Mouse (Mus musculus) embryonic facial prominence, embryonic 11.5 days (tissue): Measurements from ENCODE around the gene Dmpk. TPM values are rescaled to one million over a fixed set of nuclear protein-coding genes. Genes with fewer than 3 reads are reported as not detected.
A peak's percentile ranks its signal among the peaks of the same experiment; 100 is the strongest.

Experiments used
- ATAC-seq: fragments of 200-750 bp; cut with Nextera tagmentation; replicated peaks from 2 replicates; pipeline ENCODE4 v1.8.0; 2017; ENCODE audit warnings: low read depth; ENCODE audit not compliant: insufficient number of reproducible peaks, low FRiP score, low TSS enrichment
- DNase-seq: peaks from one replicate; pipeline ENCODE4 v3.0.0-alpha.2; 2015; ENCODE audit warnings: low spot score
- H3K27ac ChIP-seq: fragments of 300-500 bp; sonication (generic); replicated peaks from 2 replicates; pipeline ENCODE4 v1.5.1; 2014; ENCODE audit warnings: mild to moderate bottlenecking, low read depth, low read length, control low read depth
- H3K27me3 ChIP-seq: fragments of 300-500 bp; sonication (generic); 2 replicates; pipeline ENCODE4 v1.6.1; 2014; ENCODE audit warnings: mild to moderate bottlenecking, low read length, moderate library complexity, mixed read lengths; ENCODE audit not compliant: control insufficient read depth, insufficient read depth
- H3K36me3 ChIP-seq: fragments of 300-500 bp; sonication (generic); replicated peaks from 2 replicates; pipeline ENCODE4 v1.6.1; 2014; ENCODE audit warnings: low read depth, mild to moderate bottlenecking, low read length, moderate library complexity, mixed read lengths; ENCODE audit not compliant: control insufficient read depth, insufficient read depth
- H3K4me1 ChIP-seq: fragments of 300-500 bp; sonication (generic); 2 replicates; pipeline ENCODE4 v1.6.1; 2014; ENCODE audit warnings: low read length, mixed read lengths; ENCODE audit not compliant: control insufficient read depth, insufficient read depth
- H3K4me2 ChIP-seq: fragments of 300-500 bp; sonication (generic); 2 replicates; pipeline ENCODE4 v1.6.1; 2014; ENCODE audit warnings: low read depth, mild to moderate bottlenecking, control low read depth, low read length, moderate library complexity
- H3K4me3 ChIP-seq: fragments of 300-500 bp; sonication (generic); 2 replicates; pipeline ENCODE4 v1.5.1; 2014; ENCODE audit warnings: low read depth, low read length, control low read depth
- H3K9ac ChIP-seq: fragments of 300-500 bp; sonication (generic); replicated peaks from 2 replicates; pipeline ENCODE4 v1.6.1; 2014; ENCODE audit warnings: mild to moderate bottlenecking, control low read depth, low read length
- H3K9me3 ChIP-seq: fragments of 300-500 bp; sonication (generic); replicated peaks from 2 replicates; pipeline ENCODE4 v1.6.1; 2016; ENCODE audit warnings: mild to moderate bottlenecking, low read length, inconsistent platforms, mixed read lengths; ENCODE audit not compliant: control insufficient read depth
- WGBS: fragments of 180-500 bp; shearing (Covaris S2); extraction: QIAGEN DNeasy Blood & Tissue Kit; methylation state at CpG from one replicate; pipeline ENCODE4 v1.1.7; 2014; 5-methylcytosine and 5-hydroxymethylcytosine counted together
- microRNA-seq: library from miRNA; unstranded; fragments of <30 nt; microRNA quantifications from one replicate; pipeline ENCODE4, GENCODE M21; 2016; ENCODE audit warnings: borderline number of aligned reads
- polyA plus RNA-seq: library from polyadenylated mRNA; unstranded; fragments of >200 nt; fragmentation: Nextera tagmentation; extraction: Ambion mirVana; gene quantifications from 2 replicates; pipeline ENCODE4 v1.2.1, GENCODE M21; 2014

Dmpk gene
- polyA plus RNA-seq, 1 experiment from 2014 or later: 6.5 TPM

- WGBS: 92% methylated on average over 38 of the region's 38 CpGs
- no peaks in the 10 kb centered on the region for H3K9me3 ChIP-seq
- no peaks in the 10 kb centered on the region for H3K4me1 ChIP-seq
- DNase-seq: no peak
- no peak overlapping the region for H3K4me3 ChIP-seq
- ATAC-seq: 0 out of 2 replicates have a peak, but pooled peaks have one; percentile 10
- no peaks in the 10 kb centered on the region for H3K27me3 ChIP-seq
- no peak overlapping the region for H3K27ac ChIP-seq
- no peak overlapping the region for H3K4me2 ChIP-seq
- H3K36me3 ChIP-seq: peaks cover 7% of the 10 kb centered on the region
- no peak overlapping the region for H3K9ac ChIP-seq
Measured at GRCm38 (mm10) chr7:19136673-19137334, 53.2 kb downstream of the Dmpk start.

- Histone ChIP-seq H3K4me1 (no peaks in the 10 kb centered on the region), H3K9me3 (no peaks in the 10 kb centered on the region), H3K27ac (no peak overlapping the region), H3K27me3 (no peaks in the 10 kb centered on the region), H3K36me3 (peaks cover 7% of the 10 kb centered on the region), H3K4me2 (no peak overlapping the region), H3K9ac (no peak overlapping the region), H3K4me3 (no peak overlapping the region)
- WGBS: 49% methylated on average over 5 of the region's 5 CpGs
- ATAC-seq: no peak
- peak; percentile 71 for DNase-seq
Measured at GRCm38 (mm10) chr7:19137380-19137779, 53.7 kb downstream of the Dmpk start.

Small RNAs within 50 kb of the gene (microRNA-seq; reads per million reads assigned to microRNA genes)
- not detected for gene Mir3100

Other genes starting within 250 kb of the Dmpk start
- 0.20 and 0.33 TPM in 2 replicates for gene Mill2, start 243.9 kb upstream of the Dmpk start, polyA plus RNA-seq
- gene Pglyrp1, start 212.5 kb upstream of the Dmpk start, polyA plus RNA-seq: 0.49 and 0.70 TPM in 2 replicates
- gene Ccdc61, start 173.4 kb upstream of the Dmpk start, polyA plus RNA-seq: 22.6 and 26.5 TPM in 2 replicates
- gene Nova2, start 158.0 kb upstream of the Dmpk start, polyA plus RNA-seq: 1.4 and 1.7 TPM in 2 replicates
- not detected in 2 replicates for gene Nanos2, start 96.4 kb upstream of the Dmpk start, polyA plus RNA-seq
- 4.3 and 5.3 TPM in 2 replicates for gene Mypop, start 92.6 kb upstream of the Dmpk start, polyA plus RNA-seq
- gene Irf2bp1, start 79.8 kb upstream of the Dmpk start, polyA plus RNA-seq: 27.9 and 28.3 TPM in 2 replicates
- not detected in 2 replicates for gene Foxa3, start 60.3 kb upstream of the Dmpk start, polyA plus RNA-seq
- gene Sympk, start 59.5 kb upstream of the Dmpk start, polyA plus RNA-seq: 34.8 and 36.3 TPM in 2 replicates
- not detected in 2 replicates for gene Rsph6a, start 29.2 kb upstream of the Dmpk start, polyA plus RNA-seq
- gene Dmwd, start 7.6 kb upstream of the Dmpk start, polyA plus RNA-seq: 17.2 and 17.7 TPM in 2 replicates
- gene Six5, start 10.7 kb downstream of the Dmpk start, polyA plus RNA-seq: 10.0 and 10.5 TPM in 2 replicates
- gene Gm4969, start 34.5 kb downstream of the Dmpk start, polyA plus RNA-seq: 2.4 TPM in 2 replicates
- 7.4 and 7.7 TPM in 2 replicates for gene Fbxo46, start 36.0 kb downstream of the Dmpk start, polyA plus RNA-seq
- gene Qpctl, start 65.4 kb downstream of the Dmpk start, polyA plus RNA-seq: 9.4 and 9.7 TPM in 2 replicates
- 157 and 171 TPM in 2 replicates for gene Snrpd2, start 65.9 kb downstream of the Dmpk start, polyA plus RNA-seq
- 0.15 and 0.77 TPM in 2 replicates for gene Gipr, start 82.3 kb downstream of the Dmpk start, polyA plus RNA-seq
- 2.1 and 2.3 TPM in 2 replicates for gene Eml2, start 92.6 kb downstream of the Dmpk start, polyA plus RNA-seq
- 1.4 and 1.8 TPM in 2 replicates for gene Gpr4, start 128.7 kb downstream of the Dmpk start, polyA plus RNA-seq
- gene Opa3, start 144.5 kb downstream of the Dmpk start, polyA plus RNA-seq: 39.5 and 45.5 TPM in 2 replicates
- 53.2 and 54.9 TPM in 2 replicates for gene Vasp, start 188.0 kb downstream of the Dmpk start, polyA plus RNA-seq
- not detected in 2 replicates for gene Ppm1n, start 196.2 kb downstream of the Dmpk start, polyA plus RNA-seq
- 15.8 and 17.5 TPM in 2 replicates for gene Rtn2, start 198.8 kb downstream of the Dmpk start, polyA plus RNA-seq
- not detected in 2 replicates for gene Fosb, start 226.2 kb downstream of the Dmpk start, polyA plus RNA-seq